Mouse (Mus musculus) G1E (cell line): ENCODE measurements at regions not wholly inside any gene's neighbourhood (a gene's known extent, or its start where the extent isn't known, plus 50 kb on each side); places are given as distances from the start of the nearest gene placed in this dataset.
"Not testable (repeated sequence)": the region's sequence is repeated elsewhere in the genome, so short reads cannot be mapped to it uniquely, and the experiment has no call there.

Experiments
- CTCF ChIP-seq: IDR thresholded peaks from 2 replicates; pipeline ENCODE4 v1.5.1; 2012; ENCODE audit warnings: low read depth, low read length, inconsistent platforms, mixed read lengths
- GATA2 ChIP-seq: IDR thresholded peaks from 2 replicates; pipeline ENCODE4 v1.6.1; 2012; ENCODE audit warnings: low read depth, low read length, inconsistent platforms, borderline replicate concordance
- TAL1 ChIP-seq: conservative IDR thresholded peaks from 2 replicates; pipeline ENCODE4 v1.6.1; 2012; ENCODE audit warnings: low read depth, low read length, inconsistent platforms, mixed read lengths

DNA sequence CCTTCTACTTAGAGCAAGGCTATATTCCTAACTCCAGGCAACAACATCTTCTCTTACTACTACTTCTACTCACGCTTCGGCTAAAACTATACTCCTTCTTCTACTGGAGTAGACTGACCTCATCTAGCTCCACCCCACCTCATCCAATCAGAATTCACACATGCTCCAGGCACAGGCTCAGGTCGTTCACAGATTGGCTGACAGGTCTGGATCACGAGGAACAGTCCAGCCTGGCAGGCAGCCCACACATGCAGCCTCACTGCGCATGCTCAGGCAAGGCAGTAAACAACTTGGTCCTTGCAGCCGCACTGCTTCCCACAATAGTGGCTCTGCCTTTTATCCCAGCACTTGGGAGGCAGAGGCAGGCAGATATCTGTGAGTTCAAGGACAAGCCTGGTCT lies 182.4 kb downstream of the Katnal1 start:
- not testable (repeated sequence) for TF ChIP-seq CTCF, GATA2, TAL1
